In genomic region chr12:57505329-57505728, GRCm38 (mm10) we compare ENCODE assay signal across 27 mouse cellular contexts. TPM values are rescaled to one million over a fixed set of nuclear protein-coding genes. Genes with fewer than 3 reads are reported as not detected.
DNase-seq lines count a peak whose midpoint lies in the region; ATAC-seq lines count a peak whose summit lies in the region.
"Had no signal": no experiment of that assay in that cellular context is flagged by ENCODE, and none has a peak within 500 bp of the region (broad histone marks: within the 10 kb centered on the region; RNA-seq: fewer than 3 reads in every experiment).

No protein-coding gene starts in this region.

- H3K4me3 ChIP-seq in liver, embryonic 16.5 days (ENCODE audit: low read depth, low read length), result no peak overlapping the region
- H3K4me3 ChIP-seq: forebrain, embryonic 13.5 days; lung, embryonic 15.5 days; midbrain, embryonic 12.5 days; neural tube, embryonic 13.5 days had no signal

- no peaks in the 10 kb centered on the region for H3K36me3 ChIP-seq in liver, embryonic 16.5 days (ENCODE audit: control insufficient read depth, insufficient read depth)
- H3K36me3 ChIP-seq: lung, embryonic 15.5 days; midbrain, embryonic 12.5 days; neural tube, embryonic 13.5 days had no signal

- H3K9me3 ChIP-seq in liver, embryonic 16.5 days (replicated peaks; ENCODE audit: control insufficient read depth, low read length), result no peaks in the 10 kb centered on the region
- H3K9me3 ChIP-seq: forebrain, embryonic 13.5 days; lung, embryonic 15.5 days; midbrain, embryonic 12.5 days; neural tube, embryonic 13.5 days had no signal

- H3K4me1 ChIP-seq in liver, embryonic 16.5 days (ENCODE audit: control insufficient read depth, low read depth, low read length), result no peaks in the 10 kb centered on the region
- H3K4me1 ChIP-seq: forebrain, embryonic 13.5 days; midbrain, embryonic 12.5 days; neural tube, embryonic 13.5 days had no signal

- 56% methylated on average over 7 of the region's 7 CpGs for WGBS in liver, embryonic 16.5 days (ENCODE audit: insufficient replicate concordance)

- H3K27ac ChIP-seq in liver, embryonic 16.5 days (ENCODE audit: low read length), result no peak overlapping the region
- H3K27ac ChIP-seq: forebrain, embryonic 13.5 days; lung, embryonic 15.5 days; midbrain, embryonic 12.5 days; neural tube, embryonic 13.5 days had no signal

- H3K27me3 ChIP-seq in liver, embryonic 16.5 days (ENCODE audit: control insufficient read depth, insufficient read depth, low read depth, low read length), result no peaks in the 10 kb centered on the region
- H3K27me3 ChIP-seq: forebrain, embryonic 13.5 days; lung, embryonic 15.5 days; neural tube, embryonic 13.5 days; Patski had no signal

- DNase-seq in ovary, postnatal 36 days (ENCODE audit: low spot score), result peak; percentile 5
- DNase-seq in ovary, postnatal 10 days (ENCODE audit: low spot score), result no peak
- peak; percentile 33 for DNase-seq in ZHBTc4 (ENCODE audit: low read depth, low spot score)
- DNase-seq in thymus, adult 18-20 months, result no peak
- no peak for DNase-seq in cerebellum, postnatal 25 days
- DNase-seq: adrenal gland, adult 8-10 months; B cell, adult 2 months; cerebellum, adult 2 months; cerebellum, postnatal 14 days; gastrocnemius, postnatal 14 days; heart, postnatal 14 days; kidney, adult 18-20 months; kidney, postnatal 36 days; layer of hippocampus, postnatal 36 days; lung, postnatal 36 days; retina, postnatal 1 day; right cerebral cortex, postnatal 14 days; thymus, adult 2 months; thymus, postnatal 36 days had no signal

- H3K9ac ChIP-seq in liver, embryonic 16.5 days (ENCODE audit: low read depth, low read length), result no peak overlapping the region
- H3K9ac ChIP-seq: forebrain, embryonic 13.5 days; lung, embryonic 15.5 days; midbrain, embryonic 12.5 days; neural tube, embryonic 13.5 days had no signal

- ATAC-seq in liver, embryonic 16.5 days (ENCODE audit: low read depth), result peak; percentile 83
- no peak for ATAC-seq in activated CD4-positive, CD25-positive, alpha-beta regulatory T cell, adult 4 months
- ATAC-seq: forebrain, embryonic 13.5 days; Patski had no signal

- no peak overlapping the region for H3K4me2 ChIP-seq in liver, embryonic 16.5 days (ENCODE audit: low read depth, low read length)
- H3K4me2 ChIP-seq: forebrain, embryonic 13.5 days; lung, embryonic 15.5 days; midbrain, embryonic 12.5 days; neural tube, embryonic 13.5 days had no signal

RNA-seq across cellular contexts. Expression of gene Foxa1, which starts 41.4 kb away (rescaled TPM):
- 0.72 and 0.74 TPM in 2 replicates for polyA plus RNA-seq in liver, embryonic 16.5 days (2015; fragmentation: Nextera tagmentation; extraction: Ambion mirVana)
- polyA plus RNA-seq in activated CD4-positive, CD25-positive, alpha-beta regulatory T cell, adult 4 months (2017; shearing (Covaris generic)), result not detected
- polyA plus RNA-seq: limb, embryonic 11.5 days had no signal

RNA-seq across cellular contexts. Expression of gene Ttc6, which starts 58.6 kb away (rescaled TPM):
- polyA plus RNA-seq in liver, embryonic 16.5 days (2015; fragmentation: Nextera tagmentation; extraction: Ambion mirVana), result 0.06 and 0.08 TPM in 2 replicates
- polyA plus RNA-seq in activated CD4-positive, CD25-positive, alpha-beta regulatory T cell, adult 4 months (2017; shearing (Covaris generic)), result under 1 TPM in 1 of 2 experiments, not detected in 1; 0.09 TPM
- polyA plus RNA-seq: cerebellum, adult 2 months had no signal

Comparison
In these comparisons a context has a peak if more than half of its experiments do, and no peak if none do; other contexts are left out.
1. DNase-seq: peak in ovary, postnatal 36 days (single experiment) and ZHBTc4 (single experiment); none in ovary, postnatal 10 days (single experiment), thymus, adult 18-20 months (0 of 2) and cerebellum, postnatal 25 days (0 of 2).